Mouse (Mus musculus): ENCODE measurements at regions not wholly inside any gene's neighbourhood (a gene's known extent, or its start where the extent isn't known, plus 50 kb on each side); places are given as distances from the start of the nearest gene placed in this dataset.
"Not testable (repeated sequence)": the region's sequence is repeated elsewhere in the genome, so short reads cannot be mapped to it uniquely, and the experiment has no call there.

DNA sequence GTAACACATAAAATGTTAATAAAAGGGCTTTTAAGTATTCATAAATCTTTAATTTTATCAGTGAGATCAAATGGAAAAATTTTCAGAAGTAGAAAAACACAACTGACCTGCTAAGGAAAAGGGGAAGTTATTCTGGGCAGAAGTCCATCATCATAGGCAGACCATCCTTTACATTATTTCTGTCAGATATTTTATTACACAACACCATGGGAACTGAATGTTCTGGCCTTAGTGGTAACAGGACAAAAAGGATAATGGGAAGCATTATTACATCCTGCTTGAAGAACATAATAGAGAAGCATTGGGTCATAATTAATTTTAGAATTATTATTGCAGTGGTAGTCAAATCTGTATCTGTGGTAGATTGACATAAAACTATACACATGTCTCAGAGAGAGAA lies 603.5 kb upstream of the Gje1 start:
- H3K27ac ChIP-seq: no peak overlapping the region
- TF ChIP-seq CTCF (conservative IDR thresholded peaks at IDR 0.05): no peak
- H3K4me3 ChIP-seq: no peak overlapping the region
- no peak for DNase-seq (ENCODE audit: low spot score in 2 of 2)

DNA sequence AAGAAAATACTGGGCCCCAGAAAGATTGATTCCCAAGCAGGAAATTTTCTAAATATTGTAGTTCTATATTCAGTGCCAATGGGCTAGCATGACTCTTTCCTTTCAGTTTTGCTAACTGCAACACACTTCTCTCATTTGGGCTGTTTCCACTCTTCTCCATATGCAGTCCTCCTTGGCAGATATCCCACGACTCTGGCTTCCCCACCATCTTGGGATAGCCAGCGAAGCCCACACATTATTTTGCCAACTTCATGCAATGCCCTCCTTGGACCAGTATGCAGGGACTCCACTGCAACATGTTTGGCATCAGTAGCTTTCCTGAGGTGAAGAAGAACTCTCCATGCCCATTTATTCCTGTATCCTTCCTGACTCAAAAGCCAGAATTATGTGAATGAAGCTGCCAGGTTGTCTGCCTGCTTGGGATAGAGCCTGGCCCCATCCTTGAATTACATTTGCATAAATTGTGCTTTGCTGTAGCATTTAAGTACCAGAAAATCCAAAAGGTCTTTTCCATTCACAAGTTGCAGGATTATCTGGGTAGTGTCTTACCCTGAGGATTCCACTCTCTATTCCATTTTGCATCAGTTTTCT lies 599.1 kb upstream of the Gje1 start:
- H3K27ac ChIP-seq: no peak overlapping the region
- no peak for DNase-seq (ENCODE audit: low spot score in 2 of 2)
- H3K4me3 ChIP-seq: no peak overlapping the region
- TF ChIP-seq CTCF (conservative IDR thresholded peaks at IDR 0.05): no peak

DNA sequence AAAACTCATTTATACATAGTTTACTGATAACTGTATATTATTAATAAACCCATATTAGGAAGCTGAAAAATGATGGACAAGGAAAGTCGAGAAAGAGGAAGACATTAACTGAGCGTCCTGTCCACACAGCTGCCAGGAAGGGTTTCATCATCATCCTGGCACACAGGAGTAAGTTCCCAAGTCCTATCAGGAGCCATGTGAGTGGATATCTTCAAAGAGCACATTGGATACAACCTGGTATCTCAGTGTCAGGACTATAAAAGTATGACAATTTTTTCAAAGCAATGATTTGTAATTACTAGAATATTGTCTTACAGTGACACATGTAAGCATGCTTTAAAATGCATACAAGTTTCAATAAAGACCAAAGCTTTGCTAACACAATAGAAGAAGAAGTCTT lies 592.6 kb upstream of the Gje1 start:
- no peak overlapping the region for H3K4me3 ChIP-seq
- H3K27ac ChIP-seq: no peak overlapping the region
- TF ChIP-seq CTCF (conservative IDR thresholded peaks at IDR 0.05): no peak
- no peak for DNase-seq (ENCODE audit: low spot score in 2 of 2)

DNA sequence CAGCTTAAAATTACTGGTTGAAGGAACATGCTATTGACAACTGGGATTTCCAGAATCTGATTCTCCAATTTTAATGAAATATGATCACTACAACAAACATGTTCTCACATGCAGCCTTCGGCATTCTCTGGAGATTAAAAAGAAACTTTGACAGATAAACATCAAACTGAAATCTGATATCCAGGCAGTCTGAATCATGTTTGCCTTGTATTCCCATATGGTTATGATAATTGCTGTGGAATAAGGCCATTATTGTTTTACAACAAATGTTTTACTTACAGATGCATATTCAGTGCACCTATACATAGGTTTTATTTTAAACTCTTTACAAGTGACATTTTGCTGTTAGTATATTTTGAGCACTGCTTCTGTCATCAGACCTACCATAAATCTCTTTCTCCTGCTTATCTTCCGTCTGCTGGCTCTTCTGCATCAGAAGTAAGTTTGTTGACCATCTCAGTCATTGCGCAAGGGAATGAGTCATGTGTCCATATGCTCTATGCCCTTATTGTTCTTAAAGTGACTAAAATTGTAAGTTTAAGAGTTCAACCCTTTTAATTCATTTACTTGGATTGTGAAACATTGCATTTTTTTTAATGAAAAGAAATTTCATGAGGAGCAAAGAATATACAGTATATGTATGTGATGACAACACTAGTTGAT lies 587.9 kb upstream of the Gje1 start:
- no peak for DNase-seq (ENCODE audit: low spot score in 2 of 2)
- no peak for TF ChIP-seq CTCF (conservative IDR thresholded peaks at IDR 0.05)
- Histone ChIP-seq H3K4me3 (no peak overlapping the region), H3K27ac (no peak overlapping the region)

DNA sequence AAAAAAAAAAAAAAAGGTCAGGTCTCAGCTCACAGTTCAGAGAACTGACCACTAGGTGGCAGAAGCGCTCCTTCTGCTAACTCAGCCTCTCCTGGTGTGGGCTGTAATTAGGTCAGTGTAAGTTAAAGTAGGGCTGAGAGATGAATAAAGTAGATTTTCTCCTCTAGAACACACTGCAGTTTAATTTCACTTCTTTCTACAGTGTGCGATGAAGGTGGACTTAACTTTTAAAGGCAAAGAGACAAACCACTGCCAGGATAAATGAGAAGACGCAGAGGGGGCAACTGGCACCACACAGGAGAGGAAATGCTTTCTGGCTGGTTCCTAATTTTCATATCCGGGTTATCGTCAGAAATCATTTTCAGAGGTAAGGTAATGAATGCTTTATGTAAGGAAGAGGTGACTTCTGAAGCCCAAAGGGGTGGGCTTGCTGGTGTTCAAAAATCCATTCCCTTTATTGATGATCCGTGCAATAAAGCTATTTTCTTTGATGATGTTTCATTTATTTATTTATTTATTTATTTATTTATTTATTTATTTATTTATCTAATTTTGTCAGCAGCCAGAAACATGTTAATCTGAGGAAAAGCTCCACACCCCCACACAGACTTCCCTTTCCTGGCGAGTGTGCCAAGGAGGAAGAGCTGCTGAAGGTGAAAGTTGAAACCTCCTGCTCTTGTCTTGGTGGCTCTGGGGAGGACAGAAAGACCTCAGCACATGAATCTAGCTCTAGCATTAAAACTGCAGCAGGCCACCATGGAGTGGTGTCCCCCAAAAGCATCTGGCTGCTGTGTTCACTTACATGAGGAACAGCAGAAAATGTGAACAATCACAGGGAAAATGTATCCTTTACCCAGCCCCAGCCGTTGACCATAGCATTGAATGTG lies 582.4 kb upstream of the Gje1 start:
- Histone ChIP-seq H3K27ac (peak overlapping the region; percentile 76), H3K4me3 (peak overlapping the region; percentile 46)
- peak; percentile 99 for TF ChIP-seq CTCF (conservative IDR thresholded peaks at IDR 0.05)
- DNase-seq (ENCODE audit: low spot score in 2 of 2): peak; percentile 67 to 75

DNA sequence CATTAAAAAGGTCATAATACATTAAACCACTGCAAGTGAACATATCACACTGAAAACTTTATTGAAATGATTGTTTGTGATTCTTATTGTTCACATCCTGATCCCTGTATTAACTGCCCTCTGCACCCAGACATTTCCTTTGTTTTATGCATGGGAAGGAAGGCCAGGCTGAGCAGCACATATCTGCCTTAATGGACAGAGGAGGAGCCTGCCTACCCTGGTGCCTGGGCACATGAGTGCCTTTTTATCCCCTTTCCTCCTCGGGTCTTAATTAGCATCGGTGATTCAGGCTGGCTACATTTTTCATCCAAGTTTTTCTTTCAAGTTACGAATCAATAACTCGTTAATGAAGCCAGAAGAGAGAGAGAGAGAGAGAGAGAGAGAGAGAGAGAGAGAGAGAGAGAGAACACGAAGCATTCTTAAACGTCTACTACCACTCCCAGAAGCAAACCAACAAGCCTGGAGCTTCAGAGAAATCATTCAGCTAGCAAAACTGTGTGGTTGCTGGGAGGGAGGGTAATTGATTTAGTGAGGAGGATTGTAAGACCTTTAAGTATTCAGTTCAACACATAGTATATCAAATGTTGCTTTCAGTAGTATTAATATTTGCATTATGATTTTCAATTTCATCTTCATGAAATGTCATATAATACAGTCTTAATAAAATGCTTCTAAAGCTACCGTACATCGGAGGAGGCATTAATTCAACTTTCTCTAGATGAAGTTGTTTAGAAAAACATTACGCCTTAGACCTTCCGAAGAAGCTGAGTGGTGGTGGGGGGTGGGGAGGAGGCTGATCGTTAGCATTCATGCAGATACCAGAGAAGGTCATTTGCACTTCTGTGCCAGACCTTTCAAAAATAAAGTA lies 581.6 kb upstream of the Gje1 start:
- no peak for DNase-seq (ENCODE audit: low spot score in 2 of 2)
- Histone ChIP-seq H3K27ac (0 out of 2 replicates have a peak overlapping the region, but pooled peaks have one; percentile 43), H3K4me3 (peak overlapping the region; percentile 46)
- TF ChIP-seq CTCF (conservative IDR thresholded peaks at IDR 0.05): no peak

DNA sequence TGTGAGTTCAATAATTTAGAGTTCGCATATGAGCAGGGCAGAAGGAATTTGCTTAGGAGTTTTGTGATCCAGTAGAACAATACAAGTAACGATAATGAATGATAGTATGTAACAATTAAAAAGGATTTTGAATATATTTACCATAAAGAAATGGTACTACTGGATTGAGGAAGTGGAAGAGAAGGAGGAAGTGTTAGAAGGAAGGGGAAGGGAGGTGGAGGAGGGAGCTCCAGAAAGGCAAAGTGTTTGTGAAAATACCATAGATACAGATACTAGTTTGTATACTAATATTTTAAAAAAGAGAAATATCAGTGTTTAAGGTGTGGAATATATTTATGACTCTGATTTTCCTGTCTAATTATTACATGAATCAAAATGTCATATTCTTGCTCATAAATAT lies 579.2 kb upstream of the Gje1 start:
- no peak for DNase-seq (ENCODE audit: low spot score in 2 of 2)
- H3K4me3 ChIP-seq: no peak overlapping the region
- H3K27ac ChIP-seq: no peak overlapping the region
- no peak for TF ChIP-seq CTCF (conservative IDR thresholded peaks at IDR 0.05)

DNA sequence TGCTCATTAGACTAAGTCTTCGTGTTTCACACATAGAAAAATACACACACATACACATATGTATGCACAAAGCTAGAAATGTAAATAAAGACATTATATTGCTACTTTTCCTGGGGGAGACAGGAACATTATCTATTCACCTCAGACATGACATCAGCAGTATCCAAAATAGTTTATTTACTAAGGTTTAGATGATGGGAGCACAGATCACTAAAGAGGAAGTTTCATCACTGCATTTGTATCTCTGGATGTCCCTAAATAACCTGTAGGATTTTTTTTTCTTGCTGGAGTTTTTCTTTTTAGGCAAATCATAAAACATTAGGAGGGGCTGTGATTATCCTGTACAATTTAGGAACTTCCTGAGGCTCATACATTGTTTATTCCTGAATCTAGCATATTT lies 576.1 kb upstream of the Gje1 start:
- no peak for TF ChIP-seq CTCF (conservative IDR thresholded peaks at IDR 0.05)
- H3K27ac ChIP-seq: no peak overlapping the region
- DNase-seq (ENCODE audit: low spot score in 2 of 2): no peak
- H3K4me3 ChIP-seq: no peak overlapping the region

DNA sequence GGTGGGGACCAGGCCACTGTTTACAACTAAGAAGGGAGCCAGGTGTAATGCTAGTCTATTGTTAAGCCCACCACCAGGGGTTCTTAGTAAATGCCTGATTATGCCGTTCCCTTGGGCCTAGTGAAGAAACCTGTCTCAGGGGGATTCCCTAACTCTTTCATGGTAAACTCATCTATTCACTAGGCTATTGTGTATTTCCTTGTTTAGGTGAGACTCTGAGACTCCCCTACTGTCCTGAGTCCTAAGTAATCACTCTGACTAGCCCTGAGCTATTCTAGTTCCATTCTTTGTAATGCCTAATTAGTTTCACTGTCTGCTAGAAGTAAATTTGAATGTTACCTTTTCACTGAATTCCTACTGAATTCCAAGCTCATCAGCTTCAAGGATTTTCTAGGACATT lies 545.3 kb upstream of the Gje1 start:
- H3K4me3 ChIP-seq; H3K27ac ChIP-seq; DNase-seq (ENCODE audit: low spot score in 2 of 2): not testable (repeated sequence)

DNA sequence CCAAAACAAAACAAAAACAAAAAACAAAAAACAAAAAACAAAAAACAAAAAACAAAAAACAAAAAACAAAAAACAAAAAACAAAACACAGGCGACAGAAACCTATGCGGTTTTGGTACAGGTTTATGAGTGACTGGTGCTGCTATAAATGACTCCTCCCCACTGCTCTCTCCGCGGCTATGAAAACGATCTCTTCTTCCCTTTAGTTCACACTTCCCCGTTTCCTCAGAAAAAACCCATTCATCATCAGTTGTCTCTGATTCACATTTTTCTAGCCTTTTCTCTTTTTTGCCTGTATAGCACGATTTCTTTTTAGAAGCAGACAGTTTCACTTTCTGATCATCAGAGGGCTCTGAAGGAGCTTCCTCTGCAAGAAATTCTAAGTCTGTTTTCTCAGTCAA lies 544.3 kb upstream of the Gje1 start:
- H3K4me3 ChIP-seq; H3K27ac ChIP-seq; DNase-seq (ENCODE audit: low spot score in 2 of 2): not testable (repeated sequence)

DNA sequence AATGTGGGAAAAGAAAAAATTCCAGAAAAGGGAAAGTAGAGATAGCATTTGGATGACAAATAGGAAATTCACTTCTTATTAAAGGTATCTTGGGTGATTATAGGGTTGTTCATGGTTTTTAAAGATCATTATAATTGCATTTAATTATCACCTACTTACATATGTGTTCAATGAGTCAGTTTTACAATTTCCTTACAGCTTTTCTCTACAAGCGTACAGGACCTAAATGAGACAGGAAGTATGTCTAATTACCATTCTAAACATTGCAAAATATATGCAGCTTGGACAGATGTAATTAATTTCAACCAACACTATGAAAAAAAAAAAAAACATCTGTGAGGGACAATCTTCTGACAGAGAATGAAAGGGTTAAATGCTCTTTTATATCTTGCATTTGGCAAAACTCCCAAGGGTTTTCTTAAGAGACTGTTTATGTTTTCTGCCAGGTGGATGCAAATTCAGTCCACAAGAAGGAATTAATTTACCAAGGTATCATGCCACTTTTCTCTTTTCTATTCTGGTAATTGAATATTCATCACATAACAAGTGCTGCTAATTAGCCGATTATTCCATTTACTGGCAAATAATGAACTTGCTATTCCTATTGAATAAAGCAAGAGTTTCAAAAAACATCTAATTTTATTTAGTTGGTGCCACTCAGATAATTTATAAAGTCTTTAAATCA lies 531.5 kb upstream of the Gje1 start:
- no peak overlapping the region for H3K4me3 ChIP-seq
- H3K27ac ChIP-seq: no peak overlapping the region
- TF ChIP-seq CTCF (conservative IDR thresholded peaks at IDR 0.05): no peak
- DNase-seq (ENCODE audit: low spot score in 2 of 2): no peak

DNA sequence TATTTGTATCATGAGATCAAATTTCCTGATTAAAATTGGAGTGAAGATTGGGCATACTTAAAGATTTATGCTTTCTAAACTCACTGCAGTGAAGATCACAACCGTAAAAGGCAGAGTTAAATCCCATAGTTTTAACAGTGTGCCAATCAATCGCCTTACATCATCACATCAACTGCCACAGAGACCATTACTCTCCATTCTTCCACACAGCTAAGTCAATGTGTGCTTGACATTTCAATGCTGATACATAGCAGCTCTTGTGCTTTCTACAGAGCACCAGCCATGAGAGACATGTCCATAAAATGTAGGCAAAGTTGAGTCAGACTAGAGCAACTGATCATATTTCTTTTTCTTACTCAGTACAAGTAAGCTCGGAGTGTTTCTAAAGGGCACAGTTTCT lies 530.9 kb upstream of the Gje1 start:
- TF ChIP-seq CTCF (conservative IDR thresholded peaks at IDR 0.05): no peak
- H3K27ac ChIP-seq: no peak overlapping the region

More for the DNA sequence above, 530.9 kb upstream of the Gje1 start:
- H3K4me3 ChIP-seq: no peak overlapping the region
- DNase-seq (ENCODE audit: low spot score in 2 of 2): no peak
